Mouse (Mus musculus): ENCODE data around the gene Atp10a. TPM values are rescaled to one million over a fixed set of nuclear protein-coding genes. Genes with fewer than 3 reads are reported as not detected.

Gene Atp10a
- 1 to 10 TPM; 2.2 to 3.2 TPM for total RNA-seq (2021)
- long read RNA-seq, experiment 1, full-length matches to known transcripts = 1 of 2 reads
- long read RNA-seq, experiment 1, partial matches to known transcripts = 0 of 2 reads
- long read RNA-seq, experiment 1, other reads (novel, unspliced or antisense) = 1 of 2 reads
- long read RNA-seq, experiment 2, full-length matches to known transcripts = 2 of 3 reads
- long read RNA-seq, experiment 2, partial matches to known transcripts = 0 of 3 reads
- long read RNA-seq, experiment 2, other reads (novel, unspliced or antisense) = 1 of 3 reads

GRCm38 (mm10) chr7:58655866-58656265 lies at the start of gene Atp10a:
Gene Atp10a, plus strand, starts transcription at chr7:58656166.
- intact Hi-C loops (cut with DNase I) = loop anchor here (5.0 kb wide), 1 partner anchor 116 kb away; no protein-coding TSS in a partner anchor
- no peak for DNase-seq

- intact Hi-C loops (cut with DNase I) = no loop called here
- DNase-seq = no peak
Observed at GRCm38 (mm10) chr7:58618048-58618447, 37.9 kb upstream of the Atp10a start.

- peak; percentile 22 to 55 for DNase-seq
Observed at GRCm38 (mm10) chr7:58626305-58627155, 29.4 kb upstream of the Atp10a start.

GRCm38 (mm10) chr7:58627381-58627780 lies 28.6 kb upstream of the Atp10a start:
- intact Hi-C loops (cut with DNase I) = no loop called here
- no peak for DNase-seq

More at GRCm38 (mm10) chr7:58626305-58627155, 29.4 kb upstream of the Atp10a start:
- intact Hi-C loops (cut with DNase I) = no loop called here

- DNase-seq = no peak
- intact Hi-C loops (cut with DNase I) = no loop called here
Observed at GRCm38 (mm10) chr7:58629233-58629632, 26.7 kb upstream of the Atp10a start.

- intact Hi-C loops (cut with DNase I) = no loop called here
- no peak for DNase-seq
Observed at GRCm38 (mm10) chr7:58633683-58634082, 22.3 kb upstream of the Atp10a start.

- DNase-seq = no peak
- intact Hi-C loops (cut with DNase I) = no loop called here
Observed at GRCm38 (mm10) chr7:58639676-58640075, 16.3 kb upstream of the Atp10a start.

GRCm38 (mm10) chr7:58640456-58640855 lies 15.5 kb upstream of the Atp10a start:
- no peak for DNase-seq
- intact Hi-C loops (cut with DNase I) = no loop called here

GRCm38 (mm10) chr7:58641916-58642315 lies 14.1 kb upstream of the Atp10a start:
- no peak for DNase-seq
- intact Hi-C loops (cut with DNase I) = no loop called here

- no peak for DNase-seq
- intact Hi-C loops (cut with DNase I) = no loop called here
Observed at GRCm38 (mm10) chr7:58647404-58647803, 8.6 kb upstream of the Atp10a start.

GRCm38 (mm10) chr7:58657913-58658789 lies 2.2 kb downstream of the Atp10a start:
- peak; percentile 59 to 68 for DNase-seq
- intact Hi-C loops (cut with DNase I) = loop anchor here (5.0 kb wide), 1 partner anchor 114 kb away; no protein-coding TSS in a partner anchor

- intact Hi-C loops (cut with DNase I) = loop anchor here (5.0 kb wide), 1 partner anchor 113 kb away; no protein-coding TSS in a partner anchor
- DNase-seq = peak in 1 of 2 experiments; percentile 7
Observed at GRCm38 (mm10) chr7:58658790-58659405, 2.9 kb downstream of the Atp10a start.

GRCm38 (mm10) chr7:58660046-58660445 lies 4.1 kb downstream of the Atp10a start:
- no peak for DNase-seq
- intact Hi-C loops (cut with DNase I) = no loop called here

- DNase-seq = no peak
- intact Hi-C loops (cut with DNase I) = no loop called here
Observed at GRCm38 (mm10) chr7:58660665-58661064, 4.7 kb downstream of the Atp10a start.

GRCm38 (mm10) chr7:58661076-58661475 lies 5.1 kb downstream of the Atp10a start:
- peak; percentile 4 to 18 for DNase-seq
- intact Hi-C loops (cut with DNase I) = no loop called here

GRCm38 (mm10) chr7:58668617-58669016 lies 12.7 kb downstream of the Atp10a start:
- DNase-seq = no peak
- intact Hi-C loops (cut with DNase I) = no loop called here

GRCm38 (mm10) chr7:58676075-58676474 lies 20.1 kb downstream of the Atp10a start:
- DNase-seq = no peak
- intact Hi-C loops (cut with DNase I) = no loop called here

- intact Hi-C loops (cut with DNase I) = no loop called here
- DNase-seq = peak; percentile 51 to 62
Observed at GRCm38 (mm10) chr7:58677111-58677805, 21.3 kb downstream of the Atp10a start.

- DNase-seq = no peak
- intact Hi-C loops (cut with DNase I) = no loop called here
Observed at GRCm38 (mm10) chr7:58685967-58686366, 30.0 kb downstream of the Atp10a start.
